Mouse (Mus musculus): ENCODE data around the gene Pde11a.
"Not testable (repeated sequence)": the region's sequence is repeated elsewhere in the genome, so short reads cannot be mapped to it uniquely, and the experiment has no call there.

Pde11a gene

DNA sequence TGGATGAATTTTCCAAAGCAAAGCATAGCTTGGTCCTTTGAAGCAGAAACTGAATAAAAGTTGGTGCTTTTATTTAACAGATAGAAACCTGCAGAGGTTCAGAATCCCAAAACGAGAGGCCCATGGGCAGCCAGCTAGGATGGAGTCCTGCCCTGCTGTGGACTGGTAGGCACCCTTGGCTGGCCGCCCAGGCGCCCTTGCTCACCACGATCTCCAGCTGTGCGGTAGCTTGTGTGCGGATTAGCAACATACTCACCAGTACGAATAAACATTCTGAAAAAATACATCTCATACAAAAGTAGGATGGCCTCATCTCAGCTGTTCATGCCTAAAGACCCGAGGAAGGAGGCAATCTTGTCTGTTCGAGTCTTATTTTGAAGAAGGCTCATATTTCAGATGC, 350.8 kb downstream of the Pde11a start:
- DNase-seq = peak in 1 of 2 experiments; percentile 57

DNA sequence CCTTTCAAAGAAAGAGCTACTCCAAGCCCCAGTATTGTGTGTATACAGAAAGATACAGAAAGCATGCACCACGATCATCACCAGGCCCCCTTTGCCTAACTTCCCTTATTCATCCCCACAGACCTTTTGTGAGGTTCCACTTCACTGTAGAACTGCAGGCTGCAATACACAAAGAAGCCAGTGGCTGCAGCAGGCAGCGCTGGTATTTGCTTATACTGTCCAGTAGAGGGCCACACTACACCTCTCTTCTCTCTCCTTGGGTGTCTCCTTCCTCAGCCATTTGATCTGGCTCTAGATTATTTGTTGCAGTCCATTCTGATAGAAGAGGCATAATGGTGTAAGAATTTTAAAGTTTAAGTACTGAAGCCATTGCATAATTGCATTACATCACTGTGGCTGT, 353.4 kb downstream of the Pde11a start:
- DNase-seq = peak; percentile 70 to 78

DNA sequence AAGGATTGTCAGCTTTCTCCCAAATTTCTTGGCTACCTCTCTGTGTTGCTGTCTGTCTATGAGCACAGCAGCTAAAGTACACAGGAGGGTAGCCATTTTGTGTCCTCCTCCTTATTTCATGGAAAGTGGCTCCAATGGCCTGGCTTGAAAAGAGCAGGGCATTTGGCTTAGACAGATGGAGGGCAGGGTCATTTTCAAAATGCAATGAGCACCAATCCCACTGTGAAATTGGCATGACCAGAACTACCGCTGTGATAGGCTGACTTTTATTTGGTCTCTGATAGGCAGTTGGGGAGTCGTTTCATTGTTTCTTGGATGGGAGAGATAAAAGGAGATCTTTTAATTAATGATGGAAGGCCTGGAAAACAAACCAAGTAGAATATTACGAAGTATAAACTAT, 354.7 kb downstream of the Pde11a start:
- DNase-seq = no peak

GRCm38 (mm10) chr2:75983091-75983490, 355.5 kb downstream of the Pde11a start:
- no peak for DNase-seq

- no peak for DNase-seq
Observed at GRCm38 (mm10) chr2:75982626-75983025, 355.9 kb downstream of the Pde11a start.

DNA sequence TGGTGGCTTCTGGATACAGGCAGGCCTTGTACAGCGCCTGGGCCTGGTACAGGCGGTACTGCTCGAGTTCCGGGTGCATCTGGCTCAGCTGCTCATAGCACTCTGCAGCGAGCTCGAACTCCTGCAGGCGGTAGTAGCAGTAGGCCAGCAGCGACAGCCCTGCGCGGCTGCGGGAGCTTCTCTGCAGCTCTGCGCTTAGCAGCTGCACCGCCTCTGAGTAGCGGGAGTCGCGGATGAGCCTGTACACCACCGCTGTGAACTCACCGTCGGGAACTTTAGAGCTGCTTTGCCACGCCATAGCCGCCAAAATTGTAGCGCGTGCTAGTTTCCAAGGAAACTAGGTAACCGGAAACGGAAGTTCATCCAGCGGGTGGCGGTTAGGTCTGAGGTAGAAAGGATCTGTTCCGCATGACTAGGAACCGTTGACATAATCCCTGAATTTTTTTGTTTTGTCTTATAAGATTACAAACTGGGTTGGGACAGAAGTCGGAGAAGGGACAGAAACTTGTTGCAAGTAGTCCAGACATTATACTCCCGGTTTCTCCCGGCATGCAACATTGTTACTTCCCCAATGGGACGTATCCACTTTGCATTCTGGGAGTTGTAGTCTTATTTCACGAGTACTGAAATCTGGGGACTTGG, 357.0 kb downstream of the Pde11a start, which contains the start of gene Ttc30a1:
Ttc30a1 (minus strand) TSS at position 528 of the 642 bp plus-strand sequence.
- DNase-seq = peak; percentile 80 to 81

GRCm38 (mm10) chr2:75980933-75981439, 357.6 kb downstream of the Pde11a start:
- not testable (repeated sequence) for DNase-seq

GRCm38 (mm10) chr2:75977752-75978368, 360.7 kb downstream of the Pde11a start, which contains the start of gene Ttc30a2:
Ttc30a2 (minus strand) TSS chr2:75978170.
- peak; percentile 62 to 71 for DNase-seq

- not testable (repeated sequence) for DNase-seq
Observed at GRCm38 (mm10) chr2:75976070-75976469, 362.5 kb downstream of the Pde11a start.

DNA sequence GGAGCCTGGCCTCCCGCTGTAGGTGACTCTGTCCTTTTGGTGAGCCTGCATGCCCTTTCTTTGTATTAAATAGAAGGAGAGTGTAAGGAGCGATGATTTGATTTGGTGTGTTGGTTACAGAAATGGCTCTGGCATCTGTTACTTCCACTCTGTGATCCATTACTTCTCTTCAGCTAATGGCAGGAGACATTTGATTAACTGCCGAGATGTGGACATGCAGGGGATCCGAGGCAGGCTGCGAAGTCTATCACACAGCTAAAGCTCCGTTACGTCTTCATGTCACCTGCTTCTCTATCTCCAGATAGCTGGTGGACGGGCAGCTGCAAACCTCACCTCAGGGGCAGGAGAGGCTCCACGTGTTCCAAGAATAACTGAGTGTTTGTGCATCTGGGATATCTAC, 364.4 kb downstream of the Pde11a start:
- no peak for DNase-seq

GRCm38 (mm10) chr2:75964972-75965371, 373.6 kb downstream of the Pde11a start:
- DNase-seq = peak; percentile 63 to 64

DNA sequence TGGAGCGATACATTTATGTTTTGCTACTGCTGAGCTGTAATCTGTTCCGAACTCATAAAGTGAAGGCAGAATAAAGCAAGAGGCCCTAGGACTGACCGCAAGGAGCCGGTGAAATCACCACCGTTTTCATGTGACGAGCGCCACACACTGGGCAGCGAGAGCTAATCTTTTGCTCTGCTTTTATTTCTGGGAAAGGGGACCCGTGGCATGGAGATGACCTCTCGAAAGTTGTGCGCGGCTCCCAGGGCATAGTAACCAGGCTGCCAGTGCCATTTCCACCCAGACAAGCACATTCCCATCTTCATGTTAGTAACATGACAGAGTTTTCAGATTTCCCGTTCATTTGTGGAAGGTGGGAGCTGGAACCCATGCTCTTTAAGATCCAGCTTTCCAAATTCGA, 374.1 kb downstream of the Pde11a start:
- DNase-seq = peak; percentile 59 to 79

- no peak for DNase-seq
Observed at GRCm38 (mm10) chr2:75964051-75964450, 374.5 kb downstream of the Pde11a start.

DNA sequence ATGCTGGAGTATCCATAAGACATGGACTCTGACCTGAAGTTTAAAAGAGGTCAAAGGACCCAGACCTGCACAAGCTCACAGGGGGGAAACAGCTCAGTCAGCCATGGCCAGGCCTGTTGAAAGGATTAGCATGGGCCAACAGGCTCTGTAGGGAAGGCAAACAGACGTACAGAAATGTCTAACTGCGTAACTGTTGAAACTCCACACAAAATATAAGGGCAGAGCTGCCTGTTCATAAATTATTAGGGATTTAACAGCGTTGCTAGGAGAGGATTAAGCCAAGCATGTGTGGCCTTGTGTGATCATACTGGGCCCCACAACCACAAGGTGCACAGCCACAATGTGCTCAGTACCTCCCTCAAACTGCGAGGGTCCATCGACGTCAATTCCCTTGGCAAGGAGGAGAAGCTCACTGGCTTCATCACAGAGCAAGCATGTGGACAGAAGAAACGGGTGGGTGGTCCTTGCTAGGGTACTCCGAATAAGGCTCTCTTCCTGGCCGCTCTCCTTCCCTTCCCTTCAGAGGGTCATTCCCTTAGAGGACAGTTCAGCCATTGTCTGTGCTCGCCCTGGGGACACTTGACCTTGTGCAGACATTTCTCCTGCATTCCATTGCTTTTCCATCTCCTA, 375.2 kb downstream of the Pde11a start:
- DNase-seq = no peak

DNA sequence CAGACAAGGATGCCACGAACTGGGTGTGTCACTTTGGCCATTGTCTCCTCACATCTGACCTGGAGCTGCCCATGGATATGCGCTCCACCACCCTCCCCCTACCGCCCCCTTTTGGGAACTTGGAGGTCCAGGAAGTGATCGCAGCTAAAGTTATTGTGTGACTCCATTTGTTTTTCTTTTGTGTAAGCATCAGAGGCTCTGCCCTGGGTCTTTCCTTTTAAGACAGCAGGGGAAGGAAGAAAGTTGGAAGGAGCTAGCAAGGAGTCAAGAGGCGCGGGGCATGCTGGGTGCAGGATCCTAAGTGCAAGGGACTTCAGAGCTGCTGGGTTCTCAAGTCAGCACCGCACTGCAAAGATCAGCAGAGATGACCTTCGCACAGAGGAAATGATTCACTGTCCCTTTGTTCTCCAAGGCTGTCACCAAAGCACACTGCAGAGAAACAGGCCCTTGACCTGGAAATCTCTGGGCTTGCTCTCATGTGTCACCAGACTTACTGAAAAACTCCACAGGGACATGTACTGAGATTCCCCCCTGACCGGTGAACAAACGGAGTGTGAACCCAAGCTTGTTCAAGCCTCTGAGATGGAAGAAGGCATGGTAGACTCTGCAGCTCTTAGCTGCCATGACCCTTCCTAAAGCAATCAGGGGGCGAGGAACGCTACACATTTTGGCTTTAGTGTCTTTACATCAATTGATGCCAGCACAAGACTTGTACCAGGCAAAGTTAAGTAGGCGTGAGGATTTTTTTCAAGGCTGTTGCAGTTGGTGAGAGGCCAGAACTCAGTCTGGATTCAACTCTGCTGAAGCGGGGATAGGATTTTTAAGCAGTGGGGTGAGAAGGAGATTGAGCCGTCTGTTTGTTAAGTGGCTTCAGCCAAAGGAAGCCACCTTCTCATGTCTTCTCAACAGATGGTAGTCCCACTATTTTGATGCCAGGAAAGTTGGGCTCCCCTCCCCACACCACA, 377.9 kb downstream of the Pde11a start:
- DNase-seq = peak; percentile 50

DNA sequence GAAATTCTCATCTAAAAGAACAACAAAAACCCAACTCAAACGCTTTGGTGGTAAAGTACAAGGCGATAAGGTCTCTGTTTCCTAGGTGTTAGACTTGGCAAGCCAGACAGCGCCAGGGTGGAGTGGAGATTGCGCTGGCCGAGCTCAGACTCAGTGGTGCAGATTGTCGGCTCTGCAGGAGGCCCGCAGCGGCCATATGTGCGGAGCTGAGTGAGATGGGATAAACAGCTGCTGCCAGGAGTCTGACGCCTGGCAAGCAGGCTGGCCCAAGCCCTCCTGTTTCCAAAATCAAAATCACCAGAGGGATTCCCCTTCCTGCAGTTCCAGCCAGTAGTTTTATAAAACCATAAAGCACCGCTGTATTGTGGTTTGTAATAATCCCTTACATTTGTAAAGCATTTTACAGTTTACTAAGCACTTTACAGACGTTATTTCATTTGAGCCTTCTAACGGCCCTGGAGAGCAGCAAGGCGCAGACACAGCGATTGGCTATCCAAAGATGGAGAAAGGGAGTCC, 378.7 kb downstream of the Pde11a start:
- DNase-seq = no peak

GRCm38 (mm10) chr2:75959183-75959849, 379.3 kb downstream of the Pde11a start:
- DNase-seq = peak in 1 of 2 experiments; percentile 20

DNA sequence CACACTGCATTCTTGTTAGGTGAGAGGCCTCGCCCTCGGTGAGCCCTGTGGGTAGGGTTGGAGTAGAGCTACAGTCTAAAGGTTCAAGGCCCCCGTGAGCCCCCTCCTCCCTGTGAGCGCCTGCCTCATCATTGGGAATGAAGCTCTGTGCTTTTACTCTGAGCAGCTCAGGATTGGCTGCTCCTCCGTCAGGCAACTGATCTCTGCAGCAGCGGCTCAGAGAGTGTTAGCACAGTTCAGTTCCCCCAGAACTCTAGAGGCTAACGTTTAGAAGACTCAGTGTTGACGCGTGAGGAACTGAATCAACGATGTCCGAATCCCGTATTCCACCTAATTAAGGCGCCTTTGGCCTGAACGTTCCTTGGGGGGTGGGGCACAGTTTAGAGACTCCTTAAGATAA, 382.9 kb downstream of the Pde11a start:
- no peak for DNase-seq

GRCm38 (mm10) chr2:75953320-75953719, 385.3 kb downstream of the Pde11a start:
- no peak for DNase-seq

DNA sequence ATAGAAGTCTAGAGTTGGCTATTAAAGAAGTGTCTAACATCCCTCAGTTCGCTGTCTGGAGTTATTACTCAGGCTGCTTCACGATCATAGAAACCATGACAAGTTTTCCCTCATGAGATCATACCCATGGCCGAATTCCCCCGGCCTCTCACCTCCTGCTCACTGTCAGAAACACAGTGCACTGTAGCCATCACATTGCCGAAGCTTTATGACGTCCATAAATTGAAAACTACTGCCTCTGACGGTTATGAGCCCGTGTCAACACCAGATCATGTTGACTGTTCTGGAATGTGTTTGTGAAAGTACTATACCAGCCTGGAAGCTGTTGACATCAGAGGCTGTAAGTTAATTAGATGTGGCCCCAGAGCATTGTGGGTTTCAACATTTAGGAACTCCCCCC, 387.9 kb downstream of the Pde11a start:
- DNase-seq = no peak
